12 mouse cellular contexts compared by ENCODE assay signal in genomic region chr17:88491366-88492106, GRCm38 (mm10). TPM values are rescaled to one million over a fixed set of nuclear protein-coding genes. Genes with fewer than 3 reads are reported as not detected.
DNase-seq lines count a peak whose midpoint lies in the region; TF ChIP-seq lines count a peak whose summit lies in the region.
"Had no signal": no experiment of that assay in that cellular context is flagged by ENCODE, and none has a peak within 500 bp of the region (broad histone marks: within the 10 kb centered on the region; RNA-seq: fewer than 3 reads in every experiment).

No protein-coding gene starts in this region.

- no peaks in the 10 kb centered on the region for H3K27me3 ChIP-seq in embryonic facial prominence, embryonic 10.5 days (replicated peaks; ENCODE audit: low read depth, poor library complexity, severe bottlenecking)
- H3K27me3 ChIP-seq: hindbrain, embryonic 15.5 days; neural tube, embryonic 15.5 days had no signal

- no peak for TF ChIP-seq POLR2A in cortical plate, adult 2 months (IDR thresholded peaks at IDR 0.05; ENCODE audit: extremely low read depth, insufficient read depth, low read length)

- 96% methylated on average over 13 of the region's 13 CpGs for WGBS in embryonic facial prominence, embryonic 10.5 days

- H3K9me3 ChIP-seq in embryonic facial prominence, embryonic 10.5 days: no peaks in the 10 kb centered on the region
- H3K9me3 ChIP-seq: hindbrain, embryonic 15.5 days; neural tube, embryonic 15.5 days had no signal

- TF ChIP-seq CTCF in left cerebral cortex, adult 2 months (IDR thresholded peaks at IDR 0.05): peak; percentile 34
- TF ChIP-seq CTCF in cortical plate, adult 2 months (IDR thresholded peaks at IDR 0.05; ENCODE audit: extremely low read depth, insufficient read depth, low read length): peak; percentile 19; the same call in 1 of the 2 replicates

- peaks cover 36% of the 10 kb centered on the region for H3K36me3 ChIP-seq in embryonic facial prominence, embryonic 10.5 days (replicated peaks)

- no peak overlapping the region for H3K27ac ChIP-seq in left cerebral cortex, adult 2 months
- H3K27ac ChIP-seq in cortical plate, adult 2 months (ENCODE audit: insufficient read depth, low read length): no peak overlapping the region
- H3K27ac ChIP-seq in embryonic facial prominence, embryonic 10.5 days (replicated peaks): no peak overlapping the region
- H3K27ac ChIP-seq: hindbrain, embryonic 15.5 days; neural tube, embryonic 15.5 days had no signal

- no peak for DNase-seq in left cerebral cortex, adult 2 months (ENCODE audit: extremely low spot score in 1 of 2, low spot score in 2 of 2)
- no peak for DNase-seq in left cerebral cortex, postnatal 14 days (ENCODE audit: low spot score in 2 of 2)
- peak; percentile 34 for DNase-seq in thymus, postnatal 14 days
- no peak for DNase-seq in thymus, postnatal 36 days
- peak; percentile 52 for DNase-seq in thymus, postnatal 4 days
- DNase-seq in embryonic facial prominence, embryonic 10.5 days (ENCODE audit: low spot score): no peak
- DNase-seq in layer of hippocampus, postnatal 10 days (ENCODE audit: low spot score in 2 of 2): no peak
- DNase-seq: kidney, postnatal 4 days; lung, adult 2 months had no signal

- intact Hi-C loops in left cerebral cortex, adult 2 months (cut with DNase I): loop anchor here (5.0 kb wide), 1 partner anchor 49 kb away; the partner anchor contains the start of gene Foxn2
- intact Hi-C loops in left cerebral cortex, postnatal 14 days (cut with DNase I): no loop called here

- peaks cover 3% of the 10 kb centered on the region; the same call in 1 of the 2 replicates for H3K4me1 ChIP-seq in cortical plate, adult 2 months (ENCODE audit: control insufficient read depth, insufficient read depth, low read length)
- H3K4me1 ChIP-seq in embryonic facial prominence, embryonic 10.5 days: peaks cover 12% of the 10 kb centered on the region

- no peak overlapping the region for H3K4me3 ChIP-seq in left cerebral cortex, adult 2 months
- H3K4me3 ChIP-seq in cortical plate, adult 2 months (ENCODE audit: insufficient read depth, low read length): no peak overlapping the region
- H3K4me3 ChIP-seq in embryonic facial prominence, embryonic 10.5 days: no peak overlapping the region
- H3K4me3 ChIP-seq: hindbrain, embryonic 15.5 days; neural tube, embryonic 15.5 days had no signal

RNA-seq across cellular contexts. Expression of gene Ppp1r21, which starts 38.4 kb away (rescaled TPM):
- 10 to 100 TPM; 77.3 to 79.5 TPM for total RNA-seq in left cerebral cortex, adult 2 months (2021)
- 10 to 100 TPM; 67.4 to 78.8 TPM for total RNA-seq in left cerebral cortex, postnatal 14 days (2021)
- polyA plus RNA-seq in cortical plate, adult 2 months (2012; rRNA removed): 82.2 and 86.6 TPM in 2 replicates
- polyA plus RNA-seq in embryonic facial prominence, embryonic 10.5 days (2016; fragmentation: Nextera tagmentation; extraction: Ambion mirVana): 17.9 and 19.7 TPM in 2 replicates
- 10 to 100 TPM; 71.4 to 72.7 TPM for total RNA-seq in layer of hippocampus, postnatal 10 days (2021)

RNA-seq across cellular contexts. Expression of gene Foxn2, which starts 51.0 kb away (rescaled TPM):
- 10 to 100 TPM; 15.6 to 15.9 TPM for total RNA-seq in left cerebral cortex, adult 2 months (2021)
- total RNA-seq in left cerebral cortex, postnatal 14 days (2021): 10 to 100 TPM; 11.5 to 12.1 TPM
- 8.0 and 8.2 TPM in 2 replicates for polyA plus RNA-seq in cortical plate, adult 2 months (2012; rRNA removed)
- 16.6 and 17.3 TPM in 2 replicates for polyA plus RNA-seq in embryonic facial prominence, embryonic 10.5 days (2016; fragmentation: Nextera tagmentation; extraction: Ambion mirVana)
- 10 to 100 TPM; 15.6 to 17.4 TPM for total RNA-seq in layer of hippocampus, postnatal 10 days (2021)

Comparison
In these comparisons a context has a peak if more than half of its experiments do, and no peak if none do; other contexts are left out.
1. DNase-seq: peak in thymus, postnatal 14 days (single experiment) and thymus, postnatal 4 days (single experiment); none in left cerebral cortex, adult 2 months (0 of 2), left cerebral cortex, postnatal 14 days (0 of 2), thymus, postnatal 36 days (0 of 2), embryonic facial prominence, embryonic 10.5 days (single experiment) and layer of hippocampus, postnatal 10 days (0 of 2).